ENCODE assay signal across 9 mouse cellular contexts in the genomic region with DNA sequence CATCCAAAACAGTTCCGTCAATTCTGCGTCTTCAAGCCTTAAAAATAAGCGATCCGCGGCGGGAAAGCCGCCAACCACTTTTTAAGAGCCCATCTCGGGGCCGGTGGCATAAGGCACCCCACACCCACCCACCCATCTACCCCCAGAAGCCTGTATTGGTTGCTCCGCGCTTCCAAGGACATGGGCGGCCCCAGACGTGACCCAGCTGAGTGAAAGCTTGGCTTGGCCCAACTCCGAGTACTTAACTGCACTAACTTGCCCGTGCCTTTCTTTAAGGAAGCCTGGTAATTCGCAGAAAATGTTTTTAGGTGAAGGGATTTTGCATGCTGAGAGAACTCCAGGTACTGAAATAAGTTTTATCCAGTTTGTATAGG. TPM values are rescaled to one million over a fixed set of nuclear protein-coding genes. Genes with fewer than 3 reads are reported as not detected.
DNase-seq lines count a peak whose midpoint lies in the region; ATAC-seq and TF ChIP-seq lines count a peak whose summit lies in the region.
"Had no signal": no experiment of that assay in that cellular context is flagged by ENCODE, and none has a peak within 500 bp of the region (broad histone marks: within the 10 kb centered on the region; RNA-seq: fewer than 3 reads in every experiment).

No protein-coding gene starts in this region.

- no peak for DNase-seq in kidney, adult 11 months
- DNase-seq in embryonic facial prominence, embryonic 10.5 days (ENCODE audit: low spot score) = no peak
- DNase-seq in hindbrain, postnatal 0 days (ENCODE audit: low spot score) = no peak
- DNase-seq in spleen, postnatal 36 days (ENCODE audit: low spot score in 2 of 2) = no peak
- no peak for DNase-seq in cerebellum, postnatal 10 days
- DNase-seq in gastrocnemius, postnatal 10 days = no peak

- no peaks in the 10 kb centered on the region for H3K9me3 ChIP-seq in kidney, embryonic 15.5 days (replicated peaks)
- no peaks in the 10 kb centered on the region for H3K9me3 ChIP-seq in embryonic facial prominence, embryonic 10.5 days
- H3K9me3 ChIP-seq in hindbrain, postnatal 0 days (ENCODE audit: low read length) = no peaks in the 10 kb centered on the region
- no peaks in the 10 kb centered on the region for H3K9me3 ChIP-seq in midbrain, embryonic 15.5 days

- peak overlapping the region; percentile 98 for H3K27ac ChIP-seq in kidney, embryonic 15.5 days
- peak overlapping the region; percentile 98 for H3K27ac ChIP-seq in embryonic facial prominence, embryonic 10.5 days (replicated peaks)
- peak overlapping the region; percentile 79 for H3K27ac ChIP-seq in hindbrain, postnatal 0 days
- H3K27ac ChIP-seq in midbrain, embryonic 15.5 days = peak overlapping the region; percentile 85

- H3K4me3 ChIP-seq in kidney, embryonic 15.5 days (replicated peaks) = peak overlapping the region; percentile 97
- H3K4me3 ChIP-seq in embryonic facial prominence, embryonic 10.5 days = peak overlapping the region; percentile 99
- H3K4me3 ChIP-seq in hindbrain, postnatal 0 days (ENCODE audit: low read length) = peak overlapping the region; percentile 75
- peak overlapping the region; percentile 99 for H3K4me3 ChIP-seq in midbrain, embryonic 15.5 days

- WGBS in kidney, embryonic 15.5 days = 13% methylated on average over 16 of the region's 16 CpGs
- WGBS in embryonic facial prominence, embryonic 10.5 days = 18% methylated on average over 16 of the region's 16 CpGs
- WGBS in hindbrain, postnatal 0 days = 16% methylated on average over 16 of the region's 16 CpGs
- 16% methylated on average over 16 of the region's 16 CpGs for WGBS in midbrain, embryonic 15.5 days

- ATAC-seq in kidney, embryonic 15.5 days (replicated peaks; ENCODE audit: low FRiP score) = no peak
- ATAC-seq in hindbrain, postnatal 0 days = peak; percentile 14; the same call in 1 of the 2 replicates
- ATAC-seq in midbrain, embryonic 15.5 days (replicated peaks) = peak; percentile 45

- peaks cover 6% of the 10 kb centered on the region; the same call in 1 of the 2 replicates for H3K36me3 ChIP-seq in kidney, embryonic 15.5 days
- H3K36me3 ChIP-seq in embryonic facial prominence, embryonic 10.5 days (replicated peaks) = peaks cover 14% of the 10 kb centered on the region
- H3K36me3 ChIP-seq in hindbrain, postnatal 0 days (ENCODE audit: insufficient read depth, low read length) = no peaks in the 10 kb centered on the region
- H3K36me3 ChIP-seq in midbrain, embryonic 15.5 days (replicated peaks) = no peaks in the 10 kb centered on the region

- TF ChIP-seq CTCF in hindbrain, postnatal 0 days (IDR thresholded peaks at IDR 0.05; ENCODE audit: low read depth) = no peak

- H3K4me1 ChIP-seq in kidney, embryonic 15.5 days = peaks cover 69% of the 10 kb centered on the region
- H3K4me1 ChIP-seq in embryonic facial prominence, embryonic 10.5 days = peaks cover 65% of the 10 kb centered on the region
- peaks cover 19% of the 10 kb centered on the region for H3K4me1 ChIP-seq in hindbrain, postnatal 0 days (ENCODE audit: insufficient read depth, low read length)
- peaks cover 43% of the 10 kb centered on the region for H3K4me1 ChIP-seq in midbrain, embryonic 15.5 days

- H3K9ac ChIP-seq in kidney, embryonic 15.5 days = peak overlapping the region; percentile 53
- peak overlapping the region; percentile 28; the same call in 1 of the 2 replicates for H3K9ac ChIP-seq in hindbrain, postnatal 0 days (replicated peaks; ENCODE audit: low read length)
- peak overlapping the region; percentile 94 for H3K9ac ChIP-seq in midbrain, embryonic 15.5 days

- H3K4me2 ChIP-seq in kidney, embryonic 15.5 days = peak overlapping the region; percentile 80
- H3K4me2 ChIP-seq in hindbrain, postnatal 0 days (ENCODE audit: low read depth, low read length) = peak overlapping the region; percentile 84
- peak overlapping the region; percentile 91 for H3K4me2 ChIP-seq in midbrain, embryonic 15.5 days

- peaks cover 5% of the 10 kb centered on the region; the same call in 1 of the 2 replicates for H3K27me3 ChIP-seq in kidney, embryonic 15.5 days
- 0 out of 2 replicates have a peak, but pooled peaks cover 9% of the 10 kb centered on the region for H3K27me3 ChIP-seq in embryonic facial prominence, embryonic 10.5 days (replicated peaks; ENCODE audit: low read depth, poor library complexity, severe bottlenecking)
- H3K27me3 ChIP-seq in hindbrain, postnatal 0 days (ENCODE audit: insufficient read depth, low read length) = no peaks in the 10 kb centered on the region
- no peaks in the 10 kb centered on the region for H3K27me3 ChIP-seq in midbrain, embryonic 15.5 days (replicated peaks)

RNA-seq across cellular contexts. Expression of a gene that starts 0.5 kb away (rescaled TPM):
- 57.8 and 59.0 TPM in 2 replicates for polyA plus RNA-seq in kidney, embryonic 15.5 days (2015; fragmentation: Nextera tagmentation; extraction: Ambion mirVana)
- 35.9 and 37.1 TPM in 2 replicates for polyA plus RNA-seq in embryonic facial prominence, embryonic 10.5 days (2016; fragmentation: Nextera tagmentation; extraction: Ambion mirVana)
- total RNA-seq in hindbrain, postnatal 0 days (2014; rRNA removed) = 26.8 and 34.1 TPM in 2 replicates
- 10.4 and 12.3 TPM in 2 replicates for polyA plus RNA-seq in hindbrain, postnatal 0 days (2015; fragmentation: Nextera tagmentation; extraction: Ambion mirVana)
- polyA plus RNA-seq in midbrain, embryonic 15.5 days (2015; fragmentation: Nextera tagmentation; extraction: Ambion mirVana) = 10.9 and 11.5 TPM in 2 replicates
- total RNA-seq in gastrocnemius, postnatal 10 days (2021) = 10 to 100 TPM; 23.6 to 27.3 TPM

RNA-seq across cellular contexts. Expression of a gene that starts 3.2 kb away (rescaled TPM):
- 0.65 and 0.82 TPM in 2 replicates for polyA plus RNA-seq in kidney, embryonic 15.5 days (2015; fragmentation: Nextera tagmentation; extraction: Ambion mirVana)
- 0.21 and 0.28 TPM in 2 replicates for polyA plus RNA-seq in embryonic facial prominence, embryonic 10.5 days (2016; fragmentation: Nextera tagmentation; extraction: Ambion mirVana)
- total RNA-seq in hindbrain, postnatal 0 days (2014; rRNA removed) = 0.05 and 1.3 TPM in 2 replicates
- polyA plus RNA-seq in hindbrain, postnatal 0 days (2015; fragmentation: Nextera tagmentation; extraction: Ambion mirVana) = 0.19 and 0.23 TPM in 2 replicates
- 0.12 and 0.20 TPM in 2 replicates for polyA plus RNA-seq in midbrain, embryonic 15.5 days (2015; fragmentation: Nextera tagmentation; extraction: Ambion mirVana)
- under 1 TPM; 0.09 to 0.21 TPM for total RNA-seq in gastrocnemius, postnatal 10 days (2021)

RNA-seq across cellular contexts. Expression of a gene that starts 17.3 kb away (rescaled TPM):
- 303 and 306 TPM in 2 replicates for polyA plus RNA-seq in kidney, embryonic 15.5 days (2015; fragmentation: Nextera tagmentation; extraction: Ambion mirVana)
- polyA plus RNA-seq in embryonic facial prominence, embryonic 10.5 days (2016; fragmentation: Nextera tagmentation; extraction: Ambion mirVana) = 419 and 430 TPM in 2 replicates
- 55.4 and 58.9 TPM in 2 replicates for total RNA-seq in hindbrain, postnatal 0 days (2014; rRNA removed)
- 305 and 308 TPM in 2 replicates for polyA plus RNA-seq in hindbrain, postnatal 0 days (2015; fragmentation: Nextera tagmentation; extraction: Ambion mirVana)
- 297 and 300 TPM in 2 replicates for polyA plus RNA-seq in midbrain, embryonic 15.5 days (2015; fragmentation: Nextera tagmentation; extraction: Ambion mirVana)
- total RNA-seq in gastrocnemius, postnatal 10 days (2021) = 100 to 1,000 TPM; 134 to 152 TPM

RNA-seq across cellular contexts. Expression of a gene that starts 17.4 kb away (rescaled TPM):
- polyA plus RNA-seq in kidney, embryonic 15.5 days (2015; fragmentation: Nextera tagmentation; extraction: Ambion mirVana) = 64.3 and 70.2 TPM in 2 replicates
- polyA plus RNA-seq in embryonic facial prominence, embryonic 10.5 days (2016; fragmentation: Nextera tagmentation; extraction: Ambion mirVana) = 85.3 and 92.0 TPM in 2 replicates
- total RNA-seq in hindbrain, postnatal 0 days (2014; rRNA removed) = 24.4 and 55.6 TPM in 2 replicates
- polyA plus RNA-seq in hindbrain, postnatal 0 days (2015; fragmentation: Nextera tagmentation; extraction: Ambion mirVana) = 28.5 and 29.4 TPM in 2 replicates
- 33.0 and 34.1 TPM in 2 replicates for polyA plus RNA-seq in midbrain, embryonic 15.5 days (2015; fragmentation: Nextera tagmentation; extraction: Ambion mirVana)
- 10 to 100 TPM; 27.4 to 32.8 TPM for total RNA-seq in gastrocnemius, postnatal 10 days (2021)

RNA-seq across cellular contexts. Expression of a gene that starts 28.4 kb away (rescaled TPM):
- not detected in 2 replicates for polyA plus RNA-seq in kidney, embryonic 15.5 days (2015; fragmentation: Nextera tagmentation; extraction: Ambion mirVana)
- not detected in 2 replicates for polyA plus RNA-seq in embryonic facial prominence, embryonic 10.5 days (2016; fragmentation: Nextera tagmentation; extraction: Ambion mirVana)
- not detected in 2 replicates for total RNA-seq in hindbrain, postnatal 0 days (2014; rRNA removed)
- polyA plus RNA-seq in hindbrain, postnatal 0 days (2015; fragmentation: Nextera tagmentation; extraction: Ambion mirVana) = not detected in 2 replicates
- polyA plus RNA-seq in midbrain, embryonic 15.5 days (2015; fragmentation: Nextera tagmentation; extraction: Ambion mirVana) = not detected in 2 replicates
- not detected for total RNA-seq in gastrocnemius, postnatal 10 days (2021)
- polyA plus RNA-seq: gonadal fat pad, adult 2 months had no signal

Comparison
In these comparisons a context has a peak if more than half of its experiments do, and no peak if none do; other contexts are left out.
1. H3K9ac ChIP-seq: peak in every context shown above with its lines; median percentile 94 in midbrain, embryonic 15.5 days; 53 in kidney, embryonic 15.5 days; 28 in hindbrain, postnatal 0 days.